Mouse (Mus musculus): ENCODE measurements around the gene Vezt. TPM values are rescaled to one million over a fixed set of nuclear protein-coding genes. Genes with fewer than 3 reads are reported as not detected.

Gene Vezt
- 14.8 TPM for polyA plus RNA-seq (2015; fragmentation: Illumina TruSeq; extraction: RNeasy Lipid Tissue Mini Kit (QIAGEN cat#74804); ENCODE audit: insufficient read depth, low replicate concordance)

DNA sequence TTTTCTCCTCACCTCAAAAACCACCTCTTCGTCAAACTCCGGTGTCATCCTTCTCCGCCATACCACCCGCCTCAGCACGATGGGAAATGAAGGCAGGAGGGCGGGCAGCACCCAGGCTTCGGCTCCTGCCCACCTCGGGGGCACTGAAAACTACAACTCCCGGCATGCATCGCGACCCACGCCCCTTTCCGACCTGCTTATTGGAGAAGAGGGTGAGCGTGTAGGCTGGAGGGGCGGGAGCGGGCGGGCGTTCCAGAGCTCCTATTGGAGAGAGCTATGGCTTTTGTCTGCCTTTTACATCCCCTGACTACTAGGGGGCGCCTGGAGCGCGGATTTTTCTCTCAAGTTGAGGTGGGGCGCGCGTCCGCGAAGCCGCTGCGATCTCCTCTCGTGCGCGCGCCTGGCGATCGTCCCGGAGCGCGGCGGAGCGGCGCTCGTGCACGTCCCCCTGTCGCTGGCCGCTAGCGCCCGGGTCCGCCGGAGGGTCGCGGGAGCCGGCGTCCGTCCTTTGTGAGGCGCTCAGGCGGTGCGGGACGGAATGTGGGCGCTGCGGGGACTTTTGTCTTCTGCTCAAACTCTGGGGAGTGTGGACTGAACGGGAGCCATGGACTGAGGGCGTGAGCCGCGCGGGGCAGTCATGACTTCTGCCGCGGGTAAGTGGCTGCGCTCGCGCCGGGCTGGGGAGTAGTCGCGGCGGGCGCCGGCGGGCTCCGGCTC lies at the start of gene Vezt, which contains the start of gene Fgd6:
Gene Vezt, minus strand, starts transcription at position 160 of the 717 bp plus-strand sequence.
Gene Fgd6, plus strand, starts transcription at position 344 of the 717 bp plus-strand sequence.

GRCm38 (mm10) chr10:93897043-93897646 lies 138.5 kb downstream of the Vezt start, which contains the start of gene Metap2:
Gene Metap2, minus strand, starts transcription at chr10:93897093.

Other genes with a start within 250 kb of the Vezt start
- 0.10 TPM for gene Usp44, start 204.3 kb downstream of the Vezt start, polyA plus RNA-seq (2015; fragmentation: Illumina TruSeq; extraction: RNeasy Lipid Tissue Mini Kit (QIAGEN cat#74804); ENCODE audit: insufficient read depth, low replicate concordance)
- 317 TPM for gene Metap2, start 138.7 kb downstream of the Vezt start, polyA plus RNA-seq (2015; fragmentation: Illumina TruSeq; extraction: RNeasy Lipid Tissue Mini Kit (QIAGEN cat#74804); ENCODE audit: insufficient read depth, low replicate concordance)
- 15.3 TPM for gene Fgd6, start 184 bp upstream of the Vezt start, polyA plus RNA-seq (2015; fragmentation: Illumina TruSeq; extraction: RNeasy Lipid Tissue Mini Kit (QIAGEN cat#74804); ENCODE audit: insufficient read depth, low replicate concordance)
- 8.8 TPM for gene Nr2c1, start 112.2 kb upstream of the Vezt start, polyA plus RNA-seq (2015; fragmentation: Illumina TruSeq; extraction: RNeasy Lipid Tissue Mini Kit (QIAGEN cat#74804); ENCODE audit: insufficient read depth, low replicate concordance)
- 81.9 TPM for gene Ndufa12, start 162.9 kb upstream of the Vezt start, polyA plus RNA-seq (2015; fragmentation: Illumina TruSeq; extraction: RNeasy Lipid Tissue Mini Kit (QIAGEN cat#74804); ENCODE audit: insufficient read depth, low replicate concordance)